Mouse (Mus musculus) splenic B cell, adult 2 months (primary cell): ENCODE measurements at regions not wholly inside any gene's neighbourhood (a gene's known extent, or its start where the extent isn't known, plus 50 kb on each side); places are given as distances from the start of the nearest gene placed in this dataset.
A peak's percentile ranks its signal among the peaks of the same experiment; 100 is the strongest.

Experiments used
- DNase-seq: peaks from one replicate; pipeline ENCODE4 v3.0.0-alpha.2; 2011; ENCODE audit warnings: low read depth, low spot score
- H3K27me3 ChIP-seq: 2 replicates; pipeline ENCODE4 v1.6.1; 2012; ENCODE audit warnings: mild to moderate bottlenecking, low read length, moderate library complexity, mixed read lengths; ENCODE audit not compliant: control insufficient read depth, poor library complexity, insufficient read depth, severe bottlenecking
- H3K36me3 ChIP-seq: 2 replicates; pipeline ENCODE4 v1.6.1; 2012; ENCODE audit warnings: mild to moderate bottlenecking, low read length, moderate library complexity, mixed read lengths; ENCODE audit not compliant: control insufficient read depth, poor library complexity, insufficient read depth, severe bottlenecking

GRCm38 (mm10) chr1:127034748-127035147 is 170.1 kb upstream of the Mgat5 start:
- DNase-seq: no peak
- Histone ChIP-seq H3K27me3 (no peaks in the 10 kb centered on the region), H3K36me3 (no peaks in the 10 kb centered on the region)

- no peak for DNase-seq
These were observed 173.3 kb upstream of the Mgat5 start for GRCm38 (mm10) chr1:127031563-127031962.

DNA sequence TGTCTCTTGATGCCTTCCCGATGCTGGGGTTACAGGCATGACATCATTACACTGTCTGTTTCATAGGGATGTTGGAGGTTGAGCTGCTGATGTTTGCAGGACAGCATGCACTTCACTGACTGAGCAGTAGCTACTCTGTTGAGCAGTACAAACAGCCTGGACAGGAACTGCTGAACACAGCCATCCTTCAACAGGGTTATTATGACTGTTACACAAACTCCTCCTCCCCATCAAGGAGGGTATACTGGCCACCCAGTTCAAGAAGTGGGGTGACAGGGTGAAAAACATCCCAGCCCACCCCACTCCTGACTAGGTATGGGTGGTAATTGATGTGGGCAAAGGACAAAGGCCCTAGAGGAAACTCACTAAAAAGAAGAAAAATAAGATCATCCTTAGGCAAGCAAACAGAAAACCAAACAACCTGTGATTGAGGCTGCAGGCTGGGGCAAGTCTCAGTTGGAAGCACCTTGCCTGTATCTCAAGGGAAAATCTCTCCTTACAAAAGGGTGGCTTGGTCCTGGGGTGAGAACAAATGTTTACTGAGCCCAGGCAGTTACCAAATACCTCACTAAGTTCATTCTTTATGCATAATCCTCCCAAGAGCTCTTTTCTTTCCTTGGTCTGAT is 175.8 kb upstream of the Mgat5 start:
- no peaks in the 10 kb centered on the region for H3K36me3 ChIP-seq
- DNase-seq: no peak

More at GRCm38 (mm10) chr1:127031563-127031962, 173.3 kb upstream of the Mgat5 start:
- no peaks in the 10 kb centered on the region for H3K36me3 ChIP-seq
- no peaks in the 10 kb centered on the region for H3K27me3 ChIP-seq

GRCm38 (mm10) chr1:127023100-127023499 is 181.7 kb upstream of the Mgat5 start:
- H3K36me3 ChIP-seq: no peaks in the 10 kb centered on the region
- DNase-seq: no peak
- H3K27me3 ChIP-seq: no peaks in the 10 kb centered on the region

More for the DNA sequence above, 175.8 kb upstream of the Mgat5 start:
- no peaks in the 10 kb centered on the region for H3K27me3 ChIP-seq

GRCm38 (mm10) chr1:127017698-127018097 is 187.1 kb upstream of the Nckap5 start:
- no peaks in the 10 kb centered on the region for H3K36me3 ChIP-seq
- no peak for DNase-seq
- no peaks in the 10 kb centered on the region for H3K27me3 ChIP-seq

DNA sequence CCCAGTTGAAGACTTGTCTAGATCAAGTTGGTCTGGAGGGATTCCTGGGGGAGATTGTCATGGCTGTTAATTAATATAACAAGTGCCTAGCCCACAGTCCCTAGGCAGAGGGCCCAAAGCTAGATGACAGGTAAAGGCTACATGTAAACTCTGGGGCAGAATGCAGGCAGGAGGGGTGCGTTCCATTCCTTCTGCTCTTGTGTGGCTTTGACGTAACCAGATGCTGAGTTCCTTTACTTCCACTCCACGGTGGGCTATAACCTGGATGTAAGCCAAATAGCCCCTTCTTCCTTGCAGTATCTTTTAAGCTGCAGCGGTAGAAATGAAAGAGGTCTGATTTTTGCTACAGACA is 185.3 kb upstream of the Nckap5 start:
- no peak for DNase-seq
- Histone ChIP-seq H3K27me3 (no peaks in the 10 kb centered on the region), H3K36me3 (no peaks in the 10 kb centered on the region)

DNA sequence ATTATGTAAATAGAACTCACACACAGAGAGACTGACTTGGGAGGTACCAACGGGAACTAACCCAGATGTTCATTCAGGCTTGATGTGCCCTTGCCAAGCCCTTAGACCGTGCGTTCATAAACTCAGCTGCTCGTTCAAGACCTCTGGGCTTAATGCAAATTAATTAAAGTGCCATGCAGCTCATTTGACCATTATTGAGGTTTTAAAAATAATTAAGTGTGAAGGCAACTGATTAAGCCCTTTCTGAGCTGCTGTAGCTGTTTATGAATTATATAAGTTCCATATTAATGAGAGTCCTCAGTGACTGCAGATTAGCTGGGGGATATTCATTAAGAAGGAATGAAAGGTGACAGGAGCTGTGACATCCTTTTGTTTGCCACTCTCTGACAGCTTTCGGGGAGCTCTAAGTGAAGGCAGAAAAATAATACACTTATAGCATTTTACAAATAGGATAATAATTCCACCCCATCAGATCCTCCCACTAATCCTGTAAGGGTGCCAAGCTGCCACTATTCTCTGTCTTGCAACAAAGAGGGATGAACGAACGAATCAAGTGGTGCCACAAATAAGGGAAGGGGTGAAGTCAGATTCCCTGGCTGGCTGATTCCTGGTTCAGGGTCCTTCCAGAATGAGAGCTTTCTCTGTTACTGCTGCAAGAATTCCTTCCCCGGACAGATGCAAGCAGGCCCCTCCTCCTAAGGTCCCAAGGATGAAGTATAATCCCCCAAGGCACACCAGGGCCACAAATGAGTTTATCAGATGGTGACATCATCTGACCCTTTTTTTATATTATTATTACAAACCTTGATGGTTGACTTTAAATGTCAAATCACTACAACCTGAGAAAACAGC is 184.7 kb upstream of the Nckap5 start:
- DNase-seq: no peak
- no peaks in the 10 kb centered on the region for H3K27me3 ChIP-seq
- no peaks in the 10 kb centered on the region for H3K36me3 ChIP-seq

DNA sequence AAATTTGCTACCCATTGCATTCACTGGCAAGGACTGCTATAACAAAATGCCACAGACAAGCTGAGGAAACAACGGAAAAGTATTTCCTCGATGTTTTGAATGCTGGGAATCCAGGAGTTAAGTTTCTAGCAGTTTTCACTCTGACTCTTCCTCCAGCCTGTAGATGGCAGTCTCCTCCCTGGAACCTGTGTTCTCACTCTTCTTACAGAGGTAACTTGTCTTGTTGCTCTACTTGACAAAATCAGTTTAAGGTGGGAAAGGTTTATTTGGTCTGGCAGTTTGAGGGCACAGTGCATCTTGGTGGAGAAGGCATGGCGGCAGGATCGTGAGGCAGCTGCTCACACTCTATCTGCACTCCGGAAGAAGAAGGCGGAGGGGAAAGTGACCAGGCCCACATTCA is 181.3 kb upstream of the Nckap5 start:
- Histone ChIP-seq H3K27me3 (no peaks in the 10 kb centered on the region), H3K36me3 (no peaks in the 10 kb centered on the region)
- DNase-seq: peak; percentile 15

GRCm38 (mm10) chr1:127009699-127010098 is 179.1 kb upstream of the Nckap5 start:
- DNase-seq: no peak
- H3K36me3 ChIP-seq: no peaks in the 10 kb centered on the region

DNA sequence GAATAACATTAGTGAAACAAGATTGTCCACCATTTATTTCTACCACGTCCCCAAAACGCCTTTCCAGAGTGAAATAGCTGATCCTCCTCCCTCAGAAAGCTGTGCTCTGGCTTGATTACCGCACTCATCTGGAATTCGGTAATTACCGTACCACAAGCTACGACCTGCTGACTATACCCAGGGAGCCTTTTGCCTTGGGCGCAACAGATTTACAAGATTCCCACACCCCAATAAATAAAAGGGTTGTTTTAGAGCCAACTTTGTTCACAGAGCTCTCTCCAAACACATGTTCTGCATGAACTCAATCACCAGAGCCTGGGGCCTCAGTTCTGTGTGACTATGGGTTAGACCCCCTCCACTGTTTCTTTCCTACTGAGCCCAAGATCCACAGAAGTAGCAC is 171.1 kb upstream of the Nckap5 start:
- DNase-seq: no peak
- H3K36me3 ChIP-seq: no peaks in the 10 kb centered on the region

More at GRCm38 (mm10) chr1:127009699-127010098, 179.1 kb upstream of the Nckap5 start:
- H3K27me3 ChIP-seq: no peaks in the 10 kb centered on the region

GRCm38 (mm10) chr1:126993061-126993640 is 162.6 kb upstream of the Nckap5 start:
- peak; percentile 39 for DNase-seq
- H3K27me3 ChIP-seq: no peaks in the 10 kb centered on the region
- no peaks in the 10 kb centered on the region for H3K36me3 ChIP-seq

More for the DNA sequence above, 171.1 kb upstream of the Nckap5 start:
- H3K27me3 ChIP-seq: no peaks in the 10 kb centered on the region

DNA sequence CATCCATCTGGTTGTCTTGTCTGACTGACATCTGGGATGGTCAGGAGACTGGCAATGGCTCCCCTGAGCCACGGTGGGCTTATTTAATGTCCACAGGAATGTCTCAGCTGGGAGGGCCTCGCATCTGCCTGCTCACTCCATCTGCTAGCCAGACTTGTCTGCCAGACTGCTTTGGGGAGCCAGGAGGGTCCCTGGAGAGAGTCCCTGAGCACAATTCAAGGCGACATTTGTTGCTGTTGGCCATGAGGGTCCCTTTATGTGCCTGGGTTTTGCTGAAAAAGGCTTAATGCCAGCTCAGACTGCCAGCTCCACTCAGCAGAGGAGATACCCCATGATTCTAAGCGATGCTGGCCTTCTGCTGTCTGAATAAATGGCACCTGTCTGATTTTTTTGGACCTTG is 161.8 kb upstream of the Nckap5 start:
- Histone ChIP-seq H3K36me3 (no peaks in the 10 kb centered on the region), H3K27me3 (no peaks in the 10 kb centered on the region)
- DNase-seq: no peak

- no peak for DNase-seq
- Histone ChIP-seq H3K36me3 (no peaks in the 10 kb centered on the region), H3K27me3 (no peaks in the 10 kb centered on the region)
These were observed 152.2 kb upstream of the Nckap5 start for GRCm38 (mm10) chr1:126982805-126983204.

- DNase-seq: no peak
- Histone ChIP-seq H3K36me3 (no peaks in the 10 kb centered on the region), H3K27me3 (no peaks in the 10 kb centered on the region)
These were observed 149.7 kb upstream of the Nckap5 start for GRCm38 (mm10) chr1:126980311-126980710.

DNA sequence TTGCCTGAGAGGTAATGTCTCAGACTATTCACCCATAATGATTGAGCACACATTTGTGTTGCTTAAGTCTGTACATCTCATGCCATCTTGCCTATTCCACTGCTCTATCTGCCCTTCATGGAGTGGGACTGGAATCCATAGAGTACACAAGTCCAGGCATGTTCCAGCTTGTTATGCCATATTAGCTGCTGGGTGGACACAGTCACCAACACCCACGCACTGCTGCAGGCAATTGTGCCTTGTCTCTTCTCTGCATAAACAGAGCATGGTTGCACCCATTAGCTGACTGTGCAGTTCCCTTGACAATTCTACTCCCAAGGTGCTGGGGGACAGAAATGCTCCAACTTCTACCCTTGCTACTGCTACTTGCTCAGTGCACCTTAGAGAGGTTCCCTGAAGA is 143.3 kb upstream of the Nckap5 start:
- Histone ChIP-seq H3K27me3 (no peaks in the 10 kb centered on the region), H3K36me3 (no peaks in the 10 kb centered on the region)

More for the DNA sequence above, 143.3 kb upstream of the Nckap5 start:
- no peak for DNase-seq
